25 mouse cellular contexts compared by ENCODE assay signal in genomic region chr5:43031285-43031684, GRCm38 (mm10).
DNase-seq lines count a peak whose midpoint lies in the region; ATAC-seq and TF ChIP-seq lines count a peak whose summit lies in the region.
"Had no signal": no experiment of that assay in that cellular context is flagged by ENCODE, and none has a peak within 500 bp of the region (broad histone marks: within the 10 kb centered on the region; RNA-seq: fewer than 3 reads in every experiment).

No protein-coding gene starts in this region.

- in situ Hi-C loops in CH12.LX (cut with MboI; ENCODE audit: low pct_ligation_motif_present, low pct_unique_long_range_greater_than_20kb, low sequenced_read_pairs), result no loop called here

- TF ChIP-seq CTCF in liver, adult 2 months (IDR thresholded peaks at IDR 0.05; ENCODE audit: low read depth, low read length), result no peak
- no peak for TF ChIP-seq CTCF in CH12.LX (conservative IDR thresholded peaks at IDR 0.05 in 1 of 2, IDR thresholded peaks at IDR 0.05 in 1 of 2; ENCODE audit: low read depth in 2 of 2, low read length in 2 of 2)

- no peak for ATAC-seq in liver, embryonic 12.5 days
- ATAC-seq in granulocyte monocyte progenitor cell, adult 5-6 weeks (replicated peaks; ENCODE audit: poor library complexity, severe bottlenecking), result peak; percentile 94
- ATAC-seq in megakaryocyte-erythroid progenitor cell, adult 5-6 weeks (replicated peaks; ENCODE audit: low FRiP score, low TSS enrichment, poor library complexity, severe bottlenecking), result peak; percentile 52; the same call in 1 of the 2 replicates
- ATAC-seq: CD4-positive, CD25-positive, alpha-beta regulatory T cell, adult 4 months; forebrain, embryonic 14.5 days had no signal

- H3K27me3 ChIP-seq in liver, adult 2 months (ENCODE audit: control insufficient read depth, insufficient read depth, low read length), result no peaks in the 10 kb centered on the region
- H3K27me3 ChIP-seq in liver, embryonic 12.5 days (replicated peaks), result no peaks in the 10 kb centered on the region
- no peaks in the 10 kb centered on the region for H3K27me3 ChIP-seq in CH12.LX (replicated peaks)
- H3K27me3 ChIP-seq: embryonic facial prominence, embryonic 15.5 days had no signal

- peak overlapping the region; percentile 36; the same call in 1 of the 2 replicates for H3K27ac ChIP-seq in liver, adult 2 months (replicated peaks; ENCODE audit: insufficient read depth, low read depth, low read length)
- no peak overlapping the region for H3K27ac ChIP-seq in liver, embryonic 12.5 days
- no peak overlapping the region for H3K27ac ChIP-seq in CH12.LX (ENCODE audit: insufficient read depth, low read depth)
- H3K27ac ChIP-seq: embryonic facial prominence, embryonic 15.5 days; forebrain, embryonic 10.5 days; gastrocnemius, adult 2 months; heart, embryonic 10.5 days; hindbrain, embryonic 10.5 days; hindbrain, embryonic 14.5 days had no signal

- no peaks in the 10 kb centered on the region for H3K9me3 ChIP-seq in liver, embryonic 12.5 days (replicated peaks)
- H3K9me3 ChIP-seq in CH12.LX (replicated peaks; ENCODE audit: low read length), result no peaks in the 10 kb centered on the region
- H3K9me3 ChIP-seq: embryonic facial prominence, embryonic 15.5 days; forebrain, embryonic 10.5 days; heart, embryonic 10.5 days; hindbrain, embryonic 10.5 days had no signal

- no peaks in the 10 kb centered on the region for H3K79me2 ChIP-seq in liver, adult 2 months (ENCODE audit: control insufficient read depth, insufficient read depth, low read length)
- no peaks in the 10 kb centered on the region for H3K79me2 ChIP-seq in CH12.LX (replicated peaks; ENCODE audit: control insufficient read depth, extremely low read depth, insufficient read depth, poor library complexity, severe bottlenecking)

- dilution Hi-C loops in CH12.LX (cut with MboI; ENCODE audit: extremely low pct_ligation_motif_present, extremely low pct_unique_long_range_greater_than_20kb, low sequenced_read_pairs), result no loop called here

- TF ChIP-seq POLR2A in liver, adult 2 months (IDR thresholded peaks at IDR 0.05; ENCODE audit: extremely low read depth, insufficient read depth, low read length), result no peak
- TF ChIP-seq POLR2A in CH12.LX (IDR thresholded peaks at IDR 0.05; ENCODE audit: low read depth, low read length), result no peak

- H3K4me3 ChIP-seq in liver, adult 2 months (ENCODE audit: insufficient read depth, low read depth, low read length), result no peak overlapping the region
- H3K4me3 ChIP-seq in liver, embryonic 12.5 days, result no peak overlapping the region
- H3K4me3 ChIP-seq in CH12.LX (replicated peaks in 1 of 3; ENCODE audit: low read depth in 2 of 3, low read length in 2 of 3, poor library complexity in 1 of 3), result no peak overlapping the region
- H3K4me3 ChIP-seq: embryonic facial prominence, embryonic 15.5 days; erythroblast, embryonic 14.5 days; forebrain, embryonic 10.5 days; gastrocnemius, adult 2 months; heart, embryonic 10.5 days; hindbrain, embryonic 10.5 days had no signal

- DNase-seq in liver, adult 2 months (ENCODE audit: extremely low read depth, low read depth, low spot score), result no peak
- DNase-seq in CH12.LX (ENCODE audit: extremely low read depth), result peak; percentile 23
- no peak for DNase-seq in cerebellum, adult 11 months
- DNase-seq in right cerebral cortex, adult 2 months (ENCODE audit: low spot score in 2 of 2), result no peak
- DNase-seq in spleen, adult 12 weeks (ENCODE audit: low spot score), result no peak
- DNase-seq: adrenal gland, postnatal 25 days; B cell, adult 2 months; cerebellum, adult 2 months; cerebellum, postnatal 10 days; embryo, embryonic 11 days; gastrocnemius, adult 2 months; gastrocnemius, postnatal 25 days; heart, adult 18-20 months; heart, postnatal 10 days had no signal

- WGBS in liver, adult 2 months, result 78% methylated on average over 3 of the region's 3 CpGs
- WGBS in liver, embryonic 12.5 days (ENCODE audit: insufficient replicate concordance), result 49% methylated on average over 3 of the region's 3 CpGs

- no peak for TF ChIP-seq RAD21 in CH12.LX (IDR thresholded peaks at IDR 0.05; ENCODE audit: low read depth, low read length)

- no peak overlapping the region for H3K4me2 ChIP-seq in liver, embryonic 12.5 days
- no peak overlapping the region for H3K4me2 ChIP-seq in CH12.LX (ENCODE audit: insufficient read depth, low read depth, poor library complexity, severe bottlenecking)
- H3K4me2 ChIP-seq: embryonic facial prominence, embryonic 15.5 days; hindbrain, embryonic 14.5 days had no signal

- H3K36me3 ChIP-seq in liver, adult 2 months (ENCODE audit: control insufficient read depth, insufficient read depth, low read length), result no peaks in the 10 kb centered on the region
- no peaks in the 10 kb centered on the region for H3K36me3 ChIP-seq in liver, embryonic 12.5 days
- H3K36me3 ChIP-seq in CH12.LX (replicated peaks in 1 of 2; ENCODE audit: control insufficient read depth in 1 of 2, insufficient read depth in 1 of 2, low read length in 1 of 2), result no peaks in the 10 kb centered on the region
- H3K36me3 ChIP-seq: embryonic facial prominence, embryonic 15.5 days; forebrain, embryonic 10.5 days; heart, embryonic 10.5 days; hindbrain, embryonic 10.5 days had no signal

- TF ChIP-seq EP300 in CH12.LX (IDR thresholded peaks at IDR 0.05; ENCODE audit: low read length), result no peak

- peaks cover 10% of the 10 kb centered on the region for H3K4me1 ChIP-seq in liver, adult 2 months (ENCODE audit: control insufficient read depth, insufficient read depth, low read length)
- no peaks in the 10 kb centered on the region for H3K4me1 ChIP-seq in liver, embryonic 12.5 days
- H3K4me1 ChIP-seq in CH12.LX (ENCODE audit: control insufficient read depth in 1 of 2, insufficient read depth in 2 of 2), result peaks cover 0 to 3% of the 10 kb centered on the region in 2 experiments; a peak in 1 of 4 replicates
- H3K4me1 ChIP-seq: embryonic facial prominence, embryonic 15.5 days; forebrain, embryonic 10.5 days; hindbrain, embryonic 10.5 days had no signal

- no peak overlapping the region for H3K9ac ChIP-seq in liver, adult 2 months (ENCODE audit: low read depth, low read length)
- no peak overlapping the region for H3K9ac ChIP-seq in liver, embryonic 12.5 days
- H3K9ac ChIP-seq in CH12.LX (ENCODE audit: insufficient read depth, low read depth), result no peak overlapping the region
- H3K9ac ChIP-seq: embryonic facial prominence, embryonic 15.5 days; hindbrain, embryonic 14.5 days had no signal

TF ChIP-seq in CH12.LX, 34 proteins besides CTCF, POLR2A, EP300 and RAD21:
- TF ChIP-seq CHD1 (IDR thresholded peaks at IDR 0.05; ENCODE audit: low read depth, low read length) (no peak), PAX5 (IDR thresholded peaks at IDR 0.05; ENCODE audit: low read length) (no peak), JUND (conservative IDR thresholded peaks at IDR 0.05; ENCODE audit: low read depth, low read length) (no peak), SIN3A (IDR thresholded peaks at IDR 0.05; ENCODE audit: low read length) (no peak), TCF12 (IDR thresholded peaks at IDR 0.05; ENCODE audit: low read depth, low read length) (no peak), MYC (IDR thresholded peaks at IDR 0.05; ENCODE audit: low read depth, low read length) (no peak), ZMIZ1 (IDR thresholded peaks at IDR 0.05; ENCODE audit: low read depth, low read length) (no peak), ETS1 (conservative IDR thresholded peaks at IDR 0.05; ENCODE audit: low read depth, low read length) (no peak), POLR2AphosphoS2 (IDR thresholded peaks at IDR 0.05; ENCODE audit: low read depth, low read length) (no peak), ZNF384 (IDR thresholded peaks at IDR 0.05; ENCODE audit: low read depth, low read length) (no peak), CHD2 (IDR thresholded peaks at IDR 0.05; ENCODE audit: low read length) (no peak), KAT2A (IDR thresholded peaks at IDR 0.05; ENCODE audit: insufficient replicate concordance, low read length) (no peak), ZC3H11A (IDR thresholded peaks at IDR 0.05; ENCODE audit: low read depth, low read length) (no peak), TBP (conservative IDR thresholded peaks at IDR 0.05; ENCODE audit: low read depth, low read length) (no peak), MXI1 (IDR thresholded peaks at IDR 0.05; ENCODE audit: low read depth, low read length) (no peak)
